Mouse (Mus musculus) cortical plate, adult 2 months (tissue): Measurements from ENCODE around the gene Naa80. TPM values are rescaled to one million over a fixed set of nuclear protein-coding genes. Genes with fewer than 3 reads are reported as not detected.
"Not testable (repeated sequence)": the region's sequence is repeated elsewhere in the genome, so short reads cannot be mapped to it uniquely, and the experiment has no call there.

Experiments used
- H3K27ac ChIP-seq: fragments of 200-500 bp; 2 replicates; pipeline ENCODE4 v1.5.1; 2012; ENCODE audit warnings: low read length, control low read depth, inconsistent platforms; ENCODE audit not compliant: insufficient read depth
- H3K4me1 ChIP-seq: fragments of 200-500 bp; 2 replicates; pipeline ENCODE4 v1.6.1; 2011; ENCODE audit warnings: low read length; ENCODE audit not compliant: control insufficient read depth, insufficient read depth
- H3K4me3 ChIP-seq: fragments of 200-500 bp; 2 replicates; pipeline ENCODE4 v1.5.1; 2011; ENCODE audit warnings: mild to moderate bottlenecking, low read length, control low read depth; ENCODE audit not compliant: insufficient read depth
- CTCF ChIP-seq: fragments of 200-500 bp; IDR thresholded peaks from 2 replicates; pipeline ENCODE4 v1.5.1; 2011; ENCODE audit warnings: mild to moderate bottlenecking, control low read depth, low read length; ENCODE audit not compliant: insufficient read depth; ENCODE audit errors: extremely low read depth
- POLR2A ChIP-seq: fragments of 200-500 bp; IDR thresholded peaks from 2 replicates; pipeline ENCODE4 v1.6.1; 2011; ENCODE audit warnings: mild to moderate bottlenecking, low read length, control low read depth; ENCODE audit not compliant: insufficient read depth; ENCODE audit errors: extremely low read depth
- polyA plus RNA-seq: library from polyadenylated mRNA; depleted of rRNA; stranded (reverse); fragments of >200 nt; gene quantifications from 2 replicates; pipeline ENCODE4 v1.2.3, GENCODE M21; 2012

Gene Naa80
- polyA plus RNA-seq, 1 experiment: 13.8 TPM

DNA sequence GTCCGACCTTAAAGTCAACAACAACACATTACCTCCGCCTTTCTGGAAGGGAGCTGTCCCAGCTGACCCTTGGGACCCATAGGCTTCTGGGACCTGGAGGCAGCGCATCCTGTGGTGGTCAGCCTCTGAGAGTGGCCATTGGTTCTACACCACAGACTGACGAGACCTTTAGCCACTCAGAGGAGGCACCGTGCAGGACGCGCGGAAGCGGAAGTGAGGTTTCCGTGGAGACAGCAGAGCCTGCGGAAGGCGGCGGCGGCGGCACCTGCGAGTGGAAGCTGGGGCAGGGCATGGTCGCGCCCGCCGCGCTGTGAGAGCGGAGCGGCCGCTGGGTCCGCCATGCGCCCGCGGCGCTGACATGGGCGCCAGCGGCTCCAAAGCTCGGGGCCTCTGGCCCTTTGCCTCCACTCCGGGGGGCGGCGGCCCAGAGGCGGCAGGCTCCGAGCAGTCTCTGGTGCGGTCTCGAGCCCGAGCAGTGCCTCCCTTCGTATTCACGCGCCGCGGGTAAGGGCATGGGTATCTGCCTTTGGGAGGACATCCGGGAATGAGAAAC, 15.6 kb upstream of the Naa80 start, which contains the start of gene Tusc2:
Gene Tusc2, plus strand, starts transcription at position 227 of the 553 bp plus-strand sequence.
- Histone ChIP-seq H3K4me3 (peak within 1 kb of the TSS; percentile 36), H3K27ac (no peak within 1 kb of the TSS), H3K4me1 (peaks cover 4% of the 10 kb centered on the region; the same call in 1 of the 2 replicates)
- TF ChIP-seq CTCF: no peak
- TF ChIP-seq POLR2A: peak; percentile 90

GRCm38 (mm10) chr9:107565556-107565955, 13.1 kb upstream of the Naa80 start:
- H3K4me3 ChIP-seq, H3K27ac ChIP-seq: not testable (repeated sequence)
- peaks cover 11% of the 10 kb centered on the region for H3K4me1 ChIP-seq

- H3K4me3 ChIP-seq: no peak overlapping the region
- TF ChIP-seq POLR2A (no peak), CTCF (peak; percentile 80)
- peaks cover 11% of the 10 kb centered on the region for H3K4me1 ChIP-seq
- peak overlapping the region; percentile 51 for H3K27ac ChIP-seq
Measured at GRCm38 (mm10) chr9:107566041-107566709, 12.5 kb upstream of the Naa80 start.

DNA sequence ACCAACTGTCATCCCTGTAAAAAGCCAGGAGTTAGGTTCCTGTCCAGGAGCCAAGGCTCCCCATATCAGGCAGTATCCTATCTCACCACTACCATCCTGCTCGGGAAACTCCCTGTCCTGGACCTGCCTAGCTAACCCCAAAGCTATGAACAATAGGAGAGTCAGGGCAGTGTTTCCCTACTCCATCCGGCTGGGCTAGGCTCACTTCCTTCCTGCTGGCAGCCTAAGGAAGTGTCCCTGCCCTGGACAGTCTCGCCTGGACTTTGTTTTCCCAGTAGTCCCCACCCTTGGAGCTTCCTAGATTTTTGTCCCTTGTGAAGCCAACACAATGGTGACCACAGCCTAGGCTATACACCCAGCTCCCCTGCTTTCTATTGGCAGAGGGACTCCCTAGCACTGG, 11.8 kb upstream of the Naa80 start:
- Histone ChIP-seq H3K27ac (no peak overlapping the region), H3K4me3 (no peak overlapping the region), H3K4me1 (peaks cover 11% of the 10 kb centered on the region)
- TF ChIP-seq POLR2A (0 out of 2 replicates have a peak, but pooled peaks have one; percentile 24), CTCF (no peak)

DNA sequence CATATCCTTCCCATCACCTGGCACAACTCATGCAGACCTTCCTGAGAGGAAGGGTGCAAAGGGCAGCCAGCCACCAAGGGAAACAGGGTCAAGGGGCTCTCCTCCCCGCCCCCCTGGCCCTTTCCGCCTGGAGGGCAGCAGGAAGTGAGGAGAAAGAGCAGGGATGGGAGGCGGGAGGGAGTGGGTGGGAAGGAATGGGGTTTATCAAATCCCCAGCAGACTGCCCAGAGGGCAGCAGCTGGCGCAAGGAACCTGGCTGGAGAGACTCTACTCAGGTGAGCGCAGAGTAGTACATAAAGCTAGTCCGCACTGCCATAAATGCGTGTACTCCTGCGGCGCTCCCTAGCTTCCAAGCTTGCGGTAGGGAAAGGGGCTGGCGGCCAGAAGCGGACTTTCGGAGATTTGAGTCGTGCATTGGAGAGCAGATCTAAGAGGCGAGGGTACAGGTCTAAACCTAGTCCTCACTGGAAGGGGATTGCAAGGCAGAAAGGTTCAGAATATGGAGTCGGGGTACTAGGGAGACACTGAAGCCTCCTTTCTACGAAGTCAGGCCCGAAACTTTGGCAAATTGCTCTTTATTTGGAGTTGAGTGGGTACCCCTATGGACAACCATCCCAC, 10.9 kb upstream of the Naa80 start, which contains the start of gene Hyal2:
Gene Hyal2, plus strand, starts transcription at position 244 of the 618 bp plus-strand sequence.
- Histone ChIP-seq H3K27ac (peak within 1 kb of the TSS; percentile 81), H3K4me3 (peak within 1 kb of the TSS; percentile 89), H3K4me1 (peaks cover 11% of the 10 kb centered on the region)
- no peak for TF ChIP-seq CTCF
- TF ChIP-seq POLR2A: no peak

DNA sequence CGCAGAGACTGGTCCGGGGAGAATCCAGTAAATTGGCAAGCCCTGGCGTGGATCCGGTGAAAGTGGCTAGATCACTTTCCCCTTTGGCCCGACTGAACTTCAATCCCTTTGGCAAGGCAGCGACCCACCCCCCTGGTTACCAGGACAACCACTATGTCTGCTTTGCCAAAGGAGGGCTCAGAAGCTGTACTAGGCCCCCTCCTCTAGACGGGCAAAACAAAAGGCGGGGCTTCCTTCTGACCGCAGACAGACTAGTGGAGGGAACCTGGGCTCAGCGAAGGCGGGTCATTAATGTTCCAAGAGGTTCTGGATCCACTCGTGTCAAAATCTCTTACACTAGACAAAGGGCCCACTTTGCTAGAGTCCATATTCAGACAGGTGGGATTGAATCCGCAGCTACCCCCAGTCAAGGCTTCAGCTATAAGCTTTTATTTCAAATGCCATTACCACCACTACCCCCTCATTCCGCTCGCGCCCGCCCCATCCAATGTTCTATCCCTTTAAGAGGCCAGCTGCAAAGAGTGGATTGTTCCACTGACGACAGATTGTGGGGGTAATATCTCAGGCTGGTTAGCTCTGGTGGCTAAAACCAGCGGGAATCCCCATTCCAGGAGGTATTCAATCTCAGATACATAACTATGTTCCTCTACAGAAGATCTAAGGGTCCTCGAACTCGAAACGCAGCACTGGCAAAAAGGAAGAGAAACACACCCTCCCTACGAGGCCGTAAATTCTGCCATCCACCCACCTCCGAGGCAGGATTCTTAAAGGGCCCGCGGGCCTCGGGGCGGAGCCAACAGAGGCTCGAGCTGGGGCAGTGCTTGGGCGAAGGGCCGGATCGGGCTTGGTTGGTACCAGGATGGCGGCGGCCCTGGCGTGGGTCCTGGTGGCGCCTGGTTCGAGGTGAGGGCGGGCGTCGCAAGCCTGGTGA, 10.1 kb upstream of the Naa80 start:
- H3K27ac ChIP-seq: peak overlapping the region; percentile 81
- TF ChIP-seq POLR2A (peak; percentile 31; the same call in 1 of the 2 replicates), CTCF (no peak)
- peak overlapping the region; percentile 89 for H3K4me3 ChIP-seq
- H3K4me1 ChIP-seq: peaks cover 11% of the 10 kb centered on the region

DNA sequence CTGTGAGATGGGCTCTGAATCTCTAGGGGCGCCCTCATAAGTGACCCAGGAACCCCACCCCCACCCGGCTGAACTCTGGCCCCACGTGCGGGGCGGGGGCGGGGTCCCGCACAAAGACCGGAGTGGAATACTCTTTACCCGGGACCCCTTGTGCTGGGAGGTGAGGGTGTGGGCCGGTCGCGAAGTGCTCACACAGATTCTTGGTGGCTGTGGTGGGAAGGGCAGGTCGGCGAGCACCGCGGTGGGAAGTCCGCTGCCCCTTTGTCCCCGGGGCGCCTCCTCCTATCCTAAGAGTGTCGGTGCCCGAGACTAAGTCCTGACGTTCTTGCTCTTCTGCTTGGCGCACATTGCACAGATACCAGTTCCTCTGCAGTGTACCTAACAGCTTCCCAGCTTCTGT, 9.4 kb upstream of the Naa80 start:
- Histone ChIP-seq H3K27ac (peak overlapping the region; percentile 81; the same call in 1 of the 2 replicates), H3K4me3 (peak overlapping the region; percentile 89), H3K4me1 (peaks cover 7% of the 10 kb centered on the region)
- TF ChIP-seq POLR2A (no peak), CTCF (no peak)

DNA sequence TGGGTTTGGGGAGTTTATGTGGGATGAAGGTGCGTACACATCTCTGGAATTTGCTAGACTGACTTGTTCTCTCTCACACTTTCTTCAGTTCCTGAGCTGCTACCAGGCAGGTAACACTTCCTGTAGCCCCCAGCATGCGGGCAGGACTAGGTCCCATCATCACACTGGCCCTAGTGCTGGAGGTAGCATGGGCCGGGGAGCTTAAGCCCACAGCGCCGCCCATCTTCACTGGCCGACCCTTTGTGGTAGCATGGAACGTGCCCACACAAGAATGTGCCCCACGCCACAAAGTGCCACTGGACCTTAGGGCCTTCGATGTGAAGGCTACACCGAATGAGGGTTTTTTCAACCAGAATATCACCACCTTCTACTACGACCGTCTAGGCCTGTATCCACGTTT, 8.7 kb upstream of the Naa80 start:
- TF ChIP-seq CTCF (no peak), POLR2A (no peak)
- Histone ChIP-seq H3K27ac (no peak overlapping the region), H3K4me3 (peak overlapping the region; percentile 89), H3K4me1 (peaks cover 7% of the 10 kb centered on the region)

DNA sequence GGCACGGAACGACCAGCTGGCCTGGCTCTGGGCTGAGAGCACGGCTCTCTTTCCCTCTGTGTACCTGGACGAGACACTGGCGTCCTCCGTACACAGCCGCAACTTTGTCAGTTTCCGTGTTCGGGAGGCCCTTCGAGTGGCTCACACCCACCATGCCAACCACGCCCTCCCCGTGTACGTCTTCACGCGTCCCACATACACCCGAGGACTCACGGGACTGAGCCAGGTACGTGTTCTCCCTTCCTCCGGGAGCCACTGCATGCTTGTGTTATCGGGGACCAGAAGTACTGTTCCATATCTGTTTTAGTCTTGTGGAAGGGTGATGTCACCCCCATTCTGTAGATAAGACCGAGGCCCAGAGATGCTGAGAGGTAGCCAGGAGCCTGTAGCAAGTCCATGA, 7.8 kb upstream of the Naa80 start:
- Histone ChIP-seq H3K4me3 (no peak overlapping the region), H3K27ac (no peak overlapping the region), H3K4me1 (peaks cover 7% of the 10 kb centered on the region)
- TF ChIP-seq POLR2A (no peak), CTCF (no peak)

- TF ChIP-seq POLR2A (no peak), CTCF (no peak)
- Histone ChIP-seq H3K4me1 (peaks cover 7% of the 10 kb centered on the region), H3K27ac (no peak overlapping the region), H3K4me3 (no peak overlapping the region)
Measured at GRCm38 (mm10) chr9:107571534-107572326, 7.0 kb upstream of the Naa80 start.
